ENCODE assay signal across 21 mouse cellular contexts in the genomic region with DNA sequence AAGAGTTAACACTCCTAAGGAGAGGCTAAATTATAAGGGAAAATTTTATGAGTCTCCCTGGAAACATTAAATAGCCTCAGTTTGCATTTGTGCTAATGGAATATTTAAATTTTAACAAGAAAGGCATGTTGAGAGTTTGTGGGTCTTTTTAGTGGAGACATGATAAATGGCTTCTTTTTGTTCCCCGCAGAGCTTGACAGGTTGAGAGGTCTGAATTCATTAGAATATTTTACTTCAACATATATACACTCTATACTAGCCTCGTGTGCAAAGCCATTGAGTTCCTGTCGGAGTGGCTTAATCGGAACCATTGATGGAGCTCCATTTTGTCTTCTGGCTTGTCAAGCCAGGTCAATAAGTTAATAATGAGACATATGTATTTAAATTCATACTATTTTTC. TPM values are rescaled to one million over a fixed set of nuclear protein-coding genes. Genes with fewer than 3 reads are reported as not detected.
DNase-seq lines count a peak whose midpoint lies in the region; ATAC-seq lines count a peak whose summit lies in the region.
"Had no signal": no experiment of that assay in that cellular context is flagged by ENCODE, and none has a peak within 500 bp of the region (broad histone marks: within the 10 kb centered on the region; RNA-seq: fewer than 3 reads in every experiment).

No protein-coding gene starts in this region.

- no peak overlapping the region for H3K27ac ChIP-seq in neural tube, embryonic 11.5 days (ENCODE audit: low read depth, low read length)
- no peak overlapping the region for H3K27ac ChIP-seq in midbrain, embryonic 16.5 days (ENCODE audit: low read length)
- no peak overlapping the region for H3K27ac ChIP-seq in heart, embryonic 12.5 days (ENCODE audit: poor library complexity, severe bottlenecking)
- H3K27ac ChIP-seq: embryonic facial prominence, embryonic 13.5 days; heart, embryonic 15.5 days had no signal

- no peaks in the 10 kb centered on the region for H3K27me3 ChIP-seq in neural tube, embryonic 11.5 days (ENCODE audit: control insufficient read depth, insufficient read depth, low read length)
- H3K27me3 ChIP-seq in midbrain, embryonic 16.5 days (ENCODE audit: control insufficient read depth, insufficient read depth, low read depth, low read length): no peaks in the 10 kb centered on the region
- H3K27me3 ChIP-seq in heart, embryonic 12.5 days (replicated peaks): no peaks in the 10 kb centered on the region
- H3K27me3 ChIP-seq: embryonic facial prominence, embryonic 13.5 days; heart, embryonic 15.5 days had no signal

- peak overlapping the region; percentile 10; the same call in 1 of the 2 replicates for H3K4me2 ChIP-seq in neural tube, embryonic 11.5 days (ENCODE audit: low read depth)
- peak overlapping the region; percentile 19 for H3K4me2 ChIP-seq in midbrain, embryonic 16.5 days (ENCODE audit: low read length)
- H3K4me2 ChIP-seq in heart, embryonic 12.5 days: no peak overlapping the region
- H3K4me2 ChIP-seq: embryonic facial prominence, embryonic 13.5 days; heart, embryonic 15.5 days had no signal

- DNase-seq in embryo, embryonic 10 days (ENCODE audit: low spot score): peak; percentile 46
- DNase-seq in embryo, embryonic 9.5 days (ENCODE audit: extremely low spot score): no peak
- DNase-seq in neural tube, embryonic 11.5 days (ENCODE audit: low spot score): peak; percentile 45
- DNase-seq in neural tube, embryonic 10.5 days (ENCODE audit: extremely low spot score, low spot score): no peak
- no peak for DNase-seq in layer of hippocampus, postnatal 10 days (ENCODE audit: low spot score in 2 of 2)
- DNase-seq in gastrocnemius, postnatal 10 days: no peak
- DNase-seq: cerebellum, postnatal 14 days; kidney, adult 18-20 months; kidney, postnatal 14 days; layer of hippocampus, adult 9-11 months; liver; liver, postnatal 0 days; lung, postnatal 14 days; right cerebral cortex, postnatal 4 days; thymus, postnatal 14 days had no signal

- ATAC-seq in neural tube, embryonic 11.5 days (ENCODE audit: insufficient read depth, low FRiP score, low TSS enrichment): peak; percentile 35; the same call in 1 of the 2 replicates
- no peak for ATAC-seq in midbrain, embryonic 16.5 days
- no peak for ATAC-seq in heart, embryonic 12.5 days (ENCODE audit: insufficient number of reproducible peaks, low FRiP score)
- ATAC-seq: liver, postnatal 0 days had no signal

- no peak overlapping the region for H3K9ac ChIP-seq in neural tube, embryonic 11.5 days (ENCODE audit: low read length)
- no peak overlapping the region for H3K9ac ChIP-seq in midbrain, embryonic 16.5 days (ENCODE audit: low read depth, low read length)
- H3K9ac ChIP-seq in heart, embryonic 12.5 days: no peak overlapping the region
- H3K9ac ChIP-seq: embryonic facial prominence, embryonic 13.5 days; heart, embryonic 15.5 days; liver, postnatal 0 days had no signal

- peaks cover 7% of the 10 kb centered on the region for H3K36me3 ChIP-seq in neural tube, embryonic 11.5 days (ENCODE audit: control insufficient read depth, insufficient read depth, low read length)
- H3K36me3 ChIP-seq in midbrain, embryonic 16.5 days (ENCODE audit: control insufficient read depth, insufficient read depth, low read length): peaks cover 12% of the 10 kb centered on the region
- H3K36me3 ChIP-seq in heart, embryonic 12.5 days: peaks cover 28% of the 10 kb centered on the region
- H3K36me3 ChIP-seq: embryonic facial prominence, embryonic 13.5 days had no signal

- H3K4me1 ChIP-seq in neural tube, embryonic 11.5 days (ENCODE audit: control insufficient read depth, insufficient read depth, low read length): peaks cover 33% of the 10 kb centered on the region
- peaks cover 57% of the 10 kb centered on the region for H3K4me1 ChIP-seq in midbrain, embryonic 16.5 days (ENCODE audit: control insufficient read depth, insufficient read depth, low read length)
- peaks cover 27% of the 10 kb centered on the region for H3K4me1 ChIP-seq in heart, embryonic 12.5 days (replicated peaks)

- H3K4me3 ChIP-seq in neural tube, embryonic 11.5 days (ENCODE audit: low read depth, low read length): no peak overlapping the region
- H3K4me3 ChIP-seq in midbrain, embryonic 16.5 days (ENCODE audit: low read depth, low read length): no peak overlapping the region
- H3K4me3 ChIP-seq in heart, embryonic 12.5 days: no peak overlapping the region
- H3K4me3 ChIP-seq: embryonic facial prominence, embryonic 13.5 days; heart, embryonic 15.5 days had no signal

- 42% methylated on average over 4 of the region's 4 CpGs for WGBS in neural tube, embryonic 11.5 days
- 19% methylated on average over 4 of the region's 4 CpGs for WGBS in midbrain, embryonic 16.5 days
- WGBS in heart, embryonic 12.5 days: 90% methylated on average over 4 of the region's 4 CpGs

- H3K9me3 ChIP-seq in neural tube, embryonic 11.5 days (ENCODE audit: control insufficient read depth, low read length): no peaks in the 10 kb centered on the region
- no peaks in the 10 kb centered on the region for H3K9me3 ChIP-seq in midbrain, embryonic 16.5 days (replicated peaks; ENCODE audit: control insufficient read depth, low read length, poor library complexity, severe bottlenecking)
- H3K9me3 ChIP-seq in heart, embryonic 12.5 days (replicated peaks): no peaks in the 10 kb centered on the region
- H3K9me3 ChIP-seq: embryonic facial prominence, embryonic 13.5 days; heart, embryonic 15.5 days had no signal

RNA-seq across cellular contexts. Expression of a gene that starts 6.4 kb away (rescaled TPM):
- polyA plus RNA-seq in neural tube, embryonic 11.5 days (2014; fragmentation: Nextera tagmentation; extraction: Ambion mirVana): 855 and 870 TPM in 2 replicates
- 1,966 and 2,233 TPM in 2 replicates for polyA plus RNA-seq in midbrain, embryonic 16.5 days (2015; fragmentation: Nextera tagmentation; extraction: Ambion mirVana)
- total RNA-seq in layer of hippocampus, postnatal 10 days (2021): 1,000 to 10,000 TPM; 1,031 to 1,111 TPM
- total RNA-seq in gastrocnemius, postnatal 10 days (2021): 10 to 100 TPM; 30.9 to 37.7 TPM
- 149 and 151 TPM in 2 replicates for polyA plus RNA-seq in heart, embryonic 12.5 days (2016; fragmentation: Nextera tagmentation; extraction: Ambion mirVana)
- total RNA-seq: megakaryocyte-erythroid progenitor cell, adult 5-6 weeks; MEL had no signal

Comparison
In these comparisons a context has a peak if more than half of its experiments do, and no peak if none do; other contexts are left out.
1. DNase-seq: peak in embryo, embryonic 10 days (single experiment) and neural tube, embryonic 11.5 days (single experiment); none in embryo, embryonic 9.5 days (single experiment), neural tube, embryonic 10.5 days (single experiment), layer of hippocampus, postnatal 10 days (0 of 2) and gastrocnemius, postnatal 10 days (single experiment).